Mouse (Mus musculus) midbrain, embryonic 16.5 days (tissue): ENCODE results near the gene Vps53. TPM values are rescaled to one million over a fixed set of nuclear protein-coding genes. Genes with fewer than 3 reads are reported as not detected.
A peak's percentile ranks its signal among the peaks of the same experiment; 100 is the strongest.
"Not testable (repeated sequence)": the region's sequence is repeated elsewhere in the genome, so short reads cannot be mapped to it uniquely, and the experiment has no call there.

ENCODE experiments used
- ATAC-seq: fragments of 200-750 bp; cut with Nextera tagmentation; 2 replicates; pipeline ENCODE4 v1.8.0; 2017; ENCODE audit warnings: moderate TSS enrichment
- H3K27ac ChIP-seq: fragments of 300-500 bp; sonication (generic); 2 replicates; pipeline ENCODE4 v1.5.1; 2014; ENCODE audit warnings: mild to moderate bottlenecking, low read length, mixed read lengths
- H3K27me3 ChIP-seq: fragments of 300-500 bp; sonication (generic); 2 replicates; pipeline ENCODE4 v1.6.1; 2014; ENCODE audit warnings: low read depth, low read length, mixed read lengths; ENCODE audit not compliant: control insufficient read depth, insufficient read depth
- H3K36me3 ChIP-seq: fragments of 300-500 bp; sonication (generic); 2 replicates; pipeline ENCODE4 v1.6.1; 2014; ENCODE audit warnings: mild to moderate bottlenecking, low read length, moderate library complexity, mixed read lengths; ENCODE audit not compliant: control insufficient read depth, insufficient read depth
- H3K4me1 ChIP-seq: fragments of 300-500 bp; sonication (generic); 2 replicates; pipeline ENCODE4 v1.6.1; 2014; ENCODE audit warnings: mild to moderate bottlenecking, low read length, mixed read lengths; ENCODE audit not compliant: control insufficient read depth, insufficient read depth
- H3K4me2 ChIP-seq: fragments of 300-500 bp; sonication (generic); 2 replicates; pipeline ENCODE4 v1.6.1; 2014; ENCODE audit warnings: mild to moderate bottlenecking, low read length, mixed read lengths
- H3K4me3 ChIP-seq: fragments of 300-500 bp; sonication (generic); 2 replicates; pipeline ENCODE4 v1.5.1; 2014; ENCODE audit warnings: low read depth, mild to moderate bottlenecking, low read length, moderate library complexity, mixed read lengths
- H3K9ac ChIP-seq: fragments of 300-500 bp; sonication (generic); 2 replicates; pipeline ENCODE4 v1.6.1; 2014; ENCODE audit warnings: low read depth, low read length, mixed read lengths
- H3K9me3 ChIP-seq: fragments of 300-500 bp; sonication (generic); replicated peaks from 2 replicates; pipeline ENCODE4 v1.6.1; 2014; ENCODE audit warnings: mild to moderate bottlenecking, low read length, mixed read lengths; ENCODE audit not compliant: control insufficient read depth, poor library complexity, severe bottlenecking
- WGBS: fragments of 180-500 bp; shearing (Covaris S2); extraction: QIAGEN DNeasy Blood & Tissue Kit; methylation state at CpG from one replicate; pipeline ENCODE4 v1.1.7; 2014; 5-methylcytosine and 5-hydroxymethylcytosine counted together
- polyA plus RNA-seq: library from polyadenylated mRNA; unstranded; fragments of >200 nt; fragmentation: Nextera tagmentation; extraction: Ambion mirVana; gene quantifications from 2 replicates; pipeline ENCODE4 v1.2.1, GENCODE M21; 2015

Vps53 gene
- polyA plus RNA-seq, 1 experiment from 2014 or later: 70.9 TPM

- H3K9ac ChIP-seq: no peak overlapping the region
- no peak overlapping the region for H3K4me2 ChIP-seq
- no peak overlapping the region for H3K4me3 ChIP-seq
- H3K9me3 ChIP-seq: no peaks in the 10 kb centered on the region
- no peaks in the 10 kb centered on the region for H3K4me1 ChIP-seq
- ATAC-seq: no peak
- H3K27me3 ChIP-seq: no peaks in the 10 kb centered on the region
- H3K36me3 ChIP-seq: no peaks in the 10 kb centered on the region
- H3K27ac ChIP-seq: no peak overlapping the region
- 90% methylated on average over 9 of the region's 9 CpGs for WGBS
Observed at GRCm38 (mm10) chr11:76010838-76011624, 168.4 kb downstream of the Vps53 start.

- no peak overlapping the region for H3K27ac ChIP-seq
- 85% methylated on average over 6 of the region's 6 CpGs for WGBS
- no peaks in the 10 kb centered on the region for H3K36me3 ChIP-seq
- H3K9me3 ChIP-seq: no peaks in the 10 kb centered on the region
- H3K4me3 ChIP-seq: no peak overlapping the region
- H3K4me1 ChIP-seq: no peaks in the 10 kb centered on the region
- H3K4me2 ChIP-seq: no peak overlapping the region
- ATAC-seq: no peak
- no peaks in the 10 kb centered on the region for H3K27me3 ChIP-seq
- no peak overlapping the region for H3K9ac ChIP-seq
Observed at GRCm38 (mm10) chr11:76009101-76009500, 170.3 kb downstream of the Vps53 start.

DNA sequence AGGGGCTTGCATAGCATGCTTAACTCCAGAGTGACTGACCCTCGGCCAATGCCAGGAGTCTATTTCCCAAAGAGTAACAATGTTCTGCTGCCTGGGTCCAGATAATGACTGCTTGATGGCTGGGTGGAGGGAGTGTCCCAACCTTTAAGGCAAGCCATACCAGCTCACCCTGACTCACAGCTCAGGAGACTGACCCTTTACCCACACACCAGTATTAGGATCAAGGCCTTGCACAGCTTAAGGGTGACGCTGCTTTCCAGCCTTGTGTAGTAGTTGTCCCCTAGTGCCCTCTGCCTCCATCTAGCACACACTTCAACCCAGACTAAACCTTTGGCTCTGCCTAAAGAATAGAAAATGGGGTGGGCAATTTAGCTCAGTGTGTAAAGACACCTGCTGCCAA is 171.3 kb downstream of the Vps53 start:
- H3K27ac ChIP-seq: no peak overlapping the region
- H3K9ac ChIP-seq: no peak overlapping the region
- H3K27me3 ChIP-seq: no peaks in the 10 kb centered on the region
- no peaks in the 10 kb centered on the region for H3K4me1 ChIP-seq
- H3K9me3 ChIP-seq: no peaks in the 10 kb centered on the region
- no peak overlapping the region for H3K4me3 ChIP-seq
- no peak overlapping the region for H3K4me2 ChIP-seq
- 87% methylated on average over 2 of the region's 2 CpGs for WGBS
- no peaks in the 10 kb centered on the region for H3K36me3 ChIP-seq
- no peak for ATAC-seq

DNA sequence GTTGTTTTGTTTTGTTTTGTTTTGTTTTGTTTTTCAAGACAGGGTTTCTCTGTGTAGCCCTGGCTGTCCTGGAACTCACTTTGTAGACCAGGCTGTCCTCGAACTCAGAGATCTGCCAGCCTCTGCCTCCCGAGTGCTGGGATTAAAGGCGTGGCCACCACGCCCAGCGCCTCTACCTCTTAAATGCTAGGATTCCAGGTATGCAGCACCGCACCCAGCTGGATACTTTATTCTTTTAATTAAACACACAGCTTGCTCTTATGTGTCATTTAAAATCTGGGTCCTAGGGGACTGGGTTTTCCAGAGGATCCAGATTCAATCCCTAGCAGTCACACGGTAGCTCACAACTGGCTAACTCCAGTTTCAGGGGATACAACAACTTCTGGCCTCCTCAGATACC is 175.2 kb downstream of the Vps53 start:
- H3K4me2 ChIP-seq, H3K4me1 ChIP-seq, H3K9me3 ChIP-seq, ATAC-seq, H3K36me3 ChIP-seq, H3K27ac ChIP-seq, H3K27me3 ChIP-seq, H3K4me3 ChIP-seq, H3K9ac ChIP-seq: not testable (repeated sequence)
- 94% methylated on average over 7 of the region's 7 CpGs for WGBS

GRCm38 (mm10) chr11:76001237-76001878 is 178.1 kb downstream of the Vps53 start:
- Histone ChIP-seq H3K4me2 (no peak overlapping the region), H3K36me3 (no peaks in the 10 kb centered on the region), H3K4me3 (no peak overlapping the region), H3K4me1 (no peaks in the 10 kb centered on the region), H3K9ac (no peak overlapping the region), H3K27ac (no peak overlapping the region), H3K27me3 (no peaks in the 10 kb centered on the region), H3K9me3 (no peaks in the 10 kb centered on the region)
- ATAC-seq: no peak
- 56% methylated on average over 3 of the region's 3 CpGs for WGBS

DNA sequence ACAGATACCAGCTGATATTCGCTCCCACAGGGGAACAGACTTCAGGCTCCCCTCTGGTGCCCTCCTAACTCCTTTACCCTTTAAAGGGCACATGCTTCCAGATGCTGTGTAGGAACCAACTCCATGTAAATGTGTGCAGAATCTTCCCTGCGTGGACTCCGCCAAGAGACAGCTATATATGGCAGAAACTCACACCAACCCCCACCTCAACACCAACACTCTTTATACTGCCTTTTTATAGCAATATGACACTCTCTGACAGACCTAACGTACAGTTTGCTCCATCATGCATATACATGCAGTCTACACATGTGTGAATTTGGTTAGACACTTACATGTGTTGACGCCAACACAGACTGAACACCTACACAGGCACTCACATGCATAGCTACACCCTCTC is 178.7 kb downstream of the Vps53 start:
- Histone ChIP-seq H3K36me3 (no peaks in the 10 kb centered on the region), H3K27ac (no peak overlapping the region), H3K27me3 (no peaks in the 10 kb centered on the region), H3K9me3 (no peaks in the 10 kb centered on the region), H3K4me1 (no peaks in the 10 kb centered on the region), H3K4me2 (no peak overlapping the region), H3K4me3 (no peak overlapping the region), H3K9ac (no peak overlapping the region)
- 92% methylated on average over 5 of the region's 5 CpGs for WGBS
- ATAC-seq: no peak

DNA sequence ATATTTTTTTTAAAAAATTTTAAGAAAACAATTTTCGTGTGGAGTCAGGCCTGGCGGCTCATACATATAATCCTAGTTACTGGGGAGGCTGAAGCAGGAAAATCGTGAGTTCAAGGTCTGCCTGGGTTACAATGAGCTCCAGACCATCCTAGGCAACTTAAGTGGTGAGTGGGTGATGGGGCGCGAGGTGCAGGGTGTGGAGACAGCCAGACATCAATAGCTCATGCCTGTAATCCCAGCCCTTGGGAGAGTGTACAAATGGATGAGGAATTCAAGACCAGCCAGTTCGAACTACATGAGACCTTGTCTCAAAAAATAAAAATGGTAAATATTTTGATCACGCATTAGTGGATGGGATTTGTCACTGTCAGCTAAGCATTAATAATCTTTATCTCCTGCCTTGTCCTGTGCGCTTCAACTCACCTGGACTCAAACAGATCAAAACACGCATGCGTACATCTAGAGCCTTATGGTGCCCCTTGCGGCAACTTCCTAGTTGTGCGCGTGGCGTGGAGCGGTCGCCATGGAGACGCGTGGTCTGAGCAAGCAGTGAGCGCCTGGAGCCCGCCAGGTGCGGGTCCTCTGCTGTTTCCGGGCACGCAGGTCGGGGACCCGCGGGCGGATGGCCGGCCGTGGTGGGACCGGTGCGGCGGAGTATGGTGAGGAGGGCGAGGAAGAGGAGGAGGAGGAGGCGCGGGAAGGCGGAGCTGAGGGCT is 179.8 kb downstream of the Vps53 start, which contains the start of gene 1700016K19Rik:
TSS of gene 1700016K19Rik (plus strand) at position 473 of the 716 bp plus-strand sequence.
- Histone ChIP-seq H3K4me2 (peak within 1 kb of the TSS; percentile 59), H3K9me3 (no peaks in the 10 kb centered on the region), H3K36me3 (no peaks in the 10 kb centered on the region), H3K4me3 (peak within 1 kb of the TSS; percentile 44), H3K27ac (no peak within 1 kb of the TSS), H3K27me3 (no peaks in the 10 kb centered on the region), H3K9ac (peak within 1 kb of the TSS; percentile 14), H3K4me1 (no peaks in the 10 kb centered on the region)
- ATAC-seq: peak; percentile 94
- WGBS: 14% methylated on average over 31 of the region's 36 CpGs
